8 mouse cellular contexts compared by ENCODE assay signal in the genomic region with DNA sequence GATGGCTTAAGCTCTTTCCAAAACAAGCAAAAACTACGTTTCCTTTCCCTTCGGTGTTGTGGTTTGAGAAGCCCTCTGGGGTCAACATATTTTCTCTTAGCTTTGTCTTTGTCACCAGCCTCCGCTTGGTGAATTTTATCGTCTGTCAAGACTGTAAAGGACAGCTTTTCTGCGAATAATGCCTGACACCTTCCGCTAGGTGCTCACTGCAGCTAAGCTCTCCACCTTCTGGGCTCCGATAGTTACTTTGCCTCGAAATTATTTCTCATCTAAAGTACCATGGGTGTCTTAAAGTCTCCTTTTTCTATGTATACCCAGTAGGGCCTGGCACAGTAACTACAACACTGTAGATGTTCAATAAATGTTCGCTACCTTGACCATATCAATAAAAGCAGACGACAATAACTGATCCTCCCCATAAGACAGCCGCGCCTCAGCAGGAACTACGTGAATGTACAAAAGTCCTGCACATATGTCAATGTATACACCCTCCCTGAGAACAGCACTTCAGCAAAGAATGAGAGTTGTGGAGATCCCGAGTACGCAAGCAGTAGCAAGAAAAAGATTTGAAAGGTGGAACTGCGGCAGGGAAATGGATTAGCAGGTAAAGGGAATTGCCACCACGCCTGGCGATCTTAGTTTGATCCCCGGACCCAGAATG. TPM values are rescaled to one million over a fixed set of nuclear protein-coding genes. Genes with fewer than 3 reads are reported as not detected.
DNase-seq lines count a peak whose midpoint lies in the region; ATAC-seq and TF ChIP-seq lines count a peak whose summit lies in the region.

No protein-coding gene starts in this region.

- in situ Hi-C loops in CH12.LX (cut with MboI; ENCODE audit: low pct_ligation_motif_present, low pct_unique_long_range_greater_than_20kb, low sequenced_read_pairs): no loop called here

- peak overlapping the region; percentile 94 for H3K27ac ChIP-seq in gastrocnemius, adult 2 months
- peak overlapping the region; percentile 57 for H3K27ac ChIP-seq in CH12.LX (ENCODE audit: insufficient read depth, low read depth)
- peak overlapping the region; percentile 91 for H3K27ac ChIP-seq in embryonic facial prominence, embryonic 12.5 days
- peak overlapping the region; percentile 97 for H3K27ac ChIP-seq in hindbrain, embryonic 16.5 days (ENCODE audit: low read depth, low read length)
- H3K27ac ChIP-seq in liver, embryonic 15.5 days (replicated peaks): peak overlapping the region; percentile 98
- H3K27ac ChIP-seq in olfactory bulb, adult 2 months (ENCODE audit: insufficient read depth, low read depth, low read length): peak overlapping the region; percentile 96

- peaks cover 8% of the 10 kb centered on the region for H3K79me2 ChIP-seq in CH12.LX (replicated peaks; ENCODE audit: control insufficient read depth, extremely low read depth, insufficient read depth, poor library complexity, severe bottlenecking)

- peaks cover 0 to 30% of the 10 kb centered on the region in 2 experiments; a peak in 2 of 4 replicates for H3K4me1 ChIP-seq in CH12.LX (ENCODE audit: control insufficient read depth in 1 of 2, insufficient read depth in 2 of 2)
- peaks cover 8% of the 10 kb centered on the region for H3K4me1 ChIP-seq in embryonic facial prominence, embryonic 12.5 days
- H3K4me1 ChIP-seq in hindbrain, embryonic 16.5 days (ENCODE audit: control insufficient read depth, insufficient read depth, low read depth, low read length): peaks cover 16% of the 10 kb centered on the region
- H3K4me1 ChIP-seq in liver, embryonic 15.5 days (replicated peaks): peaks cover 33% of the 10 kb centered on the region
- no peaks in the 10 kb centered on the region for H3K4me1 ChIP-seq in olfactory bulb, adult 2 months (ENCODE audit: control insufficient read depth, insufficient read depth, low read length)

- H3K9ac ChIP-seq in CH12.LX (ENCODE audit: insufficient read depth, low read depth): peak overlapping the region; percentile 53
- H3K9ac ChIP-seq in embryonic facial prominence, embryonic 12.5 days: peak overlapping the region; percentile 98
- H3K9ac ChIP-seq in hindbrain, embryonic 16.5 days (ENCODE audit: low read depth, low read length): peak overlapping the region; percentile 99
- H3K9ac ChIP-seq in liver, embryonic 15.5 days: peak overlapping the region; percentile 75

- peak; percentile 6; the same call in 1 of the 2 replicates for ATAC-seq in embryonic facial prominence, embryonic 12.5 days (ENCODE audit: insufficient number of reproducible peaks, insufficient read depth, low FRiP score, low TSS enrichment)
- ATAC-seq in hindbrain, embryonic 16.5 days: peak; percentile 15
- ATAC-seq in liver, embryonic 15.5 days (ENCODE audit: insufficient read depth): 0 out of 2 replicates have a peak, but pooled peaks have one; percentile 6

- 7% methylated on average over 19 of the region's 19 CpGs for WGBS in embryonic facial prominence, embryonic 12.5 days
- WGBS in hindbrain, embryonic 16.5 days: 4% methylated on average over 19 of the region's 19 CpGs
- WGBS in liver, embryonic 15.5 days (ENCODE audit: insufficient replicate concordance): 6% methylated on average over 19 of the region's 19 CpGs
- WGBS in olfactory bulb, adult 2 months: 6% methylated on average over 19 of the region's 19 CpGs

- intact Hi-C loops in gastrocnemius, adult 2 months (cut with DNase I): loop anchor here (1.0 kb wide), 1 partner anchor 60 kb away; no protein-coding TSS in a partner anchor
- intact Hi-C loops in gastrocnemius, postnatal 14 days (cut with DNase I; ENCODE audit: low total_unique reads): no loop called here

- dilution Hi-C loops in CH12.LX (cut with MboI; ENCODE audit: extremely low pct_ligation_motif_present, extremely low pct_unique_long_range_greater_than_20kb, low sequenced_read_pairs): no loop called here

- no peak; the same call in none of the 2 replicates for TF ChIP-seq RAD21 in CH12.LX (IDR thresholded peaks at IDR 0.05; ENCODE audit: low read depth, low read length)

- peaks cover 8% of the 10 kb centered on the region for H3K9me3 ChIP-seq in CH12.LX (replicated peaks; ENCODE audit: low read length)
- H3K9me3 ChIP-seq in embryonic facial prominence, embryonic 12.5 days: no peaks in the 10 kb centered on the region
- no peaks in the 10 kb centered on the region for H3K9me3 ChIP-seq in hindbrain, embryonic 16.5 days (ENCODE audit: control insufficient read depth, low read length)
- no peaks in the 10 kb centered on the region for H3K9me3 ChIP-seq in liver, embryonic 15.5 days (replicated peaks)

- TF ChIP-seq EP300 in CH12.LX (IDR thresholded peaks at IDR 0.05; ENCODE audit: low read length): no peak

- H3K27me3 ChIP-seq in CH12.LX (replicated peaks): no peaks in the 10 kb centered on the region
- H3K27me3 ChIP-seq in embryonic facial prominence, embryonic 12.5 days: no peaks in the 10 kb centered on the region
- H3K27me3 ChIP-seq in hindbrain, embryonic 16.5 days (replicated peaks; ENCODE audit: control insufficient read depth, insufficient read depth, low read length): no peaks in the 10 kb centered on the region
- no peaks in the 10 kb centered on the region for H3K27me3 ChIP-seq in liver, embryonic 15.5 days

- no peak for DNase-seq in gastrocnemius, adult 2 months
- DNase-seq in gastrocnemius, postnatal 14 days: no peak
- DNase-seq in CH12.LX (ENCODE audit: extremely low read depth): no peak
- DNase-seq in left cerebral cortex, adult 8-10 months (ENCODE audit: low spot score in 2 of 2): no peak

- TF ChIP-seq CTCF in gastrocnemius, adult 2 months (IDR thresholded peaks at IDR 0.05): peak; percentile 31
- TF ChIP-seq CTCF in CH12.LX (conservative IDR thresholded peaks at IDR 0.05 in 1 of 2, IDR thresholded peaks at IDR 0.05 in 1 of 2; ENCODE audit: low read depth in 2 of 2, low read length in 2 of 2): peak in 1 of 2 experiments; percentile 29; a peak in 2 of 4 replicates
- no peak for TF ChIP-seq CTCF in olfactory bulb, adult 2 months (IDR thresholded peaks at IDR 0.05; ENCODE audit: insufficient read depth, low read depth, low read length)

- peak overlapping the region; percentile 88 for H3K4me2 ChIP-seq in CH12.LX (ENCODE audit: insufficient read depth, low read depth, poor library complexity, severe bottlenecking)
- H3K4me2 ChIP-seq in embryonic facial prominence, embryonic 12.5 days (replicated peaks): peak overlapping the region; percentile 73
- peak overlapping the region; percentile 81 for H3K4me2 ChIP-seq in hindbrain, embryonic 16.5 days (ENCODE audit: low read length)
- peak overlapping the region; percentile 92 for H3K4me2 ChIP-seq in liver, embryonic 15.5 days

- peak overlapping the region; percentile 80 for H3K4me3 ChIP-seq in gastrocnemius, adult 2 months
- H3K4me3 ChIP-seq in CH12.LX (replicated peaks in 1 of 3; ENCODE audit: low read depth in 2 of 3, low read length in 2 of 3, poor library complexity in 1 of 3): peak overlapping the region; percentile 64 to 94 (median 65)
- H3K4me3 ChIP-seq in embryonic facial prominence, embryonic 12.5 days: peak overlapping the region; percentile 98
- H3K4me3 ChIP-seq in hindbrain, embryonic 16.5 days (ENCODE audit: low read length): peak overlapping the region; percentile 98
- peak overlapping the region; percentile 95 for H3K4me3 ChIP-seq in liver, embryonic 15.5 days (replicated peaks)
- peak overlapping the region; percentile 91 for H3K4me3 ChIP-seq in olfactory bulb, adult 2 months (ENCODE audit: insufficient read depth, low read depth, low read length)

- TF ChIP-seq POLR2A in CH12.LX (IDR thresholded peaks at IDR 0.05; ENCODE audit: low read depth, low read length): no peak
- TF ChIP-seq POLR2A in olfactory bulb, adult 2 months (IDR thresholded peaks at IDR 0.05; ENCODE audit: insufficient read depth, low read depth, low read length): no peak

- H3K36me3 ChIP-seq in CH12.LX (replicated peaks in 1 of 2; ENCODE audit: control insufficient read depth in 1 of 2, insufficient read depth in 1 of 2, low read length in 1 of 2): no peaks in the 10 kb centered on the region
- no peaks in the 10 kb centered on the region for H3K36me3 ChIP-seq in embryonic facial prominence, embryonic 12.5 days
- no peaks in the 10 kb centered on the region for H3K36me3 ChIP-seq in hindbrain, embryonic 16.5 days (ENCODE audit: control insufficient read depth, insufficient read depth, low read length)
- no peaks in the 10 kb centered on the region for H3K36me3 ChIP-seq in liver, embryonic 15.5 days (replicated peaks)

TF ChIP-seq in CH12.LX, 34 proteins besides CTCF, POLR2A, EP300 and RAD21:
- no peak for TF ChIP-seq ETS1 (conservative IDR thresholded peaks at IDR 0.05; ENCODE audit: low read depth, low read length)
- TF ChIP-seq NRF1 (IDR thresholded peaks at IDR 0.05; ENCODE audit: low read depth, low read length): no peak
- no peak for TF ChIP-seq MAX (IDR thresholded peaks at IDR 0.05; ENCODE audit: low read length)
- TF ChIP-seq SIN3A (IDR thresholded peaks at IDR 0.05; ENCODE audit: low read length): peak; percentile 74
- peak; percentile 13; the same call in 1 of the 2 replicates for TF ChIP-seq TBP (conservative IDR thresholded peaks at IDR 0.05; ENCODE audit: low read depth, low read length)
- TF ChIP-seq ELF1 (IDR thresholded peaks at IDR 0.05; ENCODE audit: low read depth, low read length): no peak
- TF ChIP-seq PAX5 (IDR thresholded peaks at IDR 0.05; ENCODE audit: low read length): no peak
- 0 out of 2 replicates have a peak, but pooled peaks have one; percentile 13 for TF ChIP-seq MAZ (IDR thresholded peaks at IDR 0.05; ENCODE audit: low read depth, low read length)
- no peak for TF ChIP-seq MXI1 (IDR thresholded peaks at IDR 0.05; ENCODE audit: low read depth, low read length)

RNA-seq across cellular contexts. Expression of gene Cep350, which starts 0.8 kb away (rescaled TPM):
- 10 to 100 TPM; 39.6 to 41.6 TPM for total RNA-seq in gastrocnemius, adult 2 months (2021)
- 10 to 100 TPM; 28.5 to 33.1 TPM for total RNA-seq in gastrocnemius, postnatal 14 days (2021)
- 5.3 and 6.8 TPM in 2 replicates for total RNA-seq in CH12.LX (2012; rRNA removed)
- 3.5 and 3.6 TPM in 2 replicates for total RNA-seq in CH12.LX (2014; rRNA removed)
- polyA plus RNA-seq in CH12.LX (2012; ENCODE audit: insufficient read length, low read depth): 8.3 and 8.5 TPM in 2 replicates
- polyA plus RNA-seq in embryonic facial prominence, embryonic 12.5 days (2016; fragmentation: Nextera tagmentation; extraction: Ambion mirVana): 12.5 and 15.6 TPM in 2 replicates
- polyA plus RNA-seq in hindbrain, embryonic 16.5 days (2015; fragmentation: Nextera tagmentation; extraction: Ambion mirVana): 8.5 and 8.7 TPM in 2 replicates
- polyA plus RNA-seq in liver, embryonic 15.5 days (2015; fragmentation: Nextera tagmentation; extraction: Ambion mirVana): 5.9 and 6.0 TPM in 2 replicates
- not detected in 2 replicates for polyA plus RNA-seq in olfactory bulb, adult 2 months (2012; ENCODE audit: insufficient read depth, insufficient read length, low replicate concordance, missing spikeins)
- total RNA-seq in left cerebral cortex, adult 8-10 months (2022): 10 to 100 TPM; 50.2 to 55.9 (median 50.4) TPM
